Mouse (Mus musculus) c-Kit-positive CD71-positive TER-119-positive erythroid progenitor cells, embryonic 14.5 days (primary cell): ENCODE data around the gene Tarsl2.

Source experiments
- DNase-seq: peaks from one replicate; pipeline ENCODE4 v3.0.0-alpha.2; 2013; ENCODE audit warnings: low spot score

The Tarsl2 gene

DNA sequence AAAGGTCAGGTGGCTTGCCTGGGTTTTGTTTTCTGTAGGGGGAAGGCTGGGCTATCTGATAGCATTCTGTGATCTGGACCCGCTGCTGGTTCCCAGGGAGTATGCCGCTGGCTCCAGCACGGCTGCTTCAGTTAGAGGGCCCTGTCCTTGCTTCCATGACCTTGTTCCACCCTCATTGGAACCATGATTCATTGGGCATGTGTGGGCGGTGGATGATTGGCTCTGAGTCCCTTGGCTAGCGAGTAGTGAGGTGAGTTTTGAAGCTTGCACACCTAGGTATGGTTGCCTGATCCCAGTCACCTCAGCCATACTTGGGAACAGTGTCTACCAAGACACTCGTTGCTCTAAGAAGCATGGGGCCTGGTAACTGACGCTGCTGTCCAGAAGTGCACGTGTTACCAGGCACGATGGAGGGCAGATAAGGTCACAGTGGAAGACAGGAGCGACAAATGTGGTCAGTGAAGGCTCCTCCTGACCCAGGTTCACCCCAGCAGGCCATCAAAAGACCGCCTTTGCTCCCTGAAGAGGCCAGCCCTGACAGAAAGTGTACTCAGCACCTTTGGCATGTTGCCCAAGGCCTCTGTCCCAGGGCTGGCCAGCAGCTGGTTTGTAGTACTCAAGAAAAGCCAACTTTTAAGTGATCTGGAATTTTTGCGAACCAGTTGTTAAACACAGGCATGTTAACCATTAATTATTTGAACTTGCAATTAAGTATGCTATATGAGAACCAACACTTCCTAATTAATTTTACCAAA lies 92.8 kb downstream of the Tarsl2 start:
- no peak for DNase-seq
